ENCODE assay signal across 15 mouse cellular contexts in genomic region chr13:42759170-42759569, GRCm38 (mm10).
DNase-seq lines count a peak whose midpoint lies in the region; ATAC-seq lines count a peak whose summit lies in the region.
"Had no signal": no experiment of that assay in that cellular context is flagged by ENCODE, and none has a peak within 500 bp of the region (broad histone marks: within the 10 kb centered on the region; RNA-seq: fewer than 3 reads in every experiment).

No protein-coding gene starts in this region.

- H3K27ac ChIP-seq in forebrain, embryonic 13.5 days: no peak overlapping the region
- no peak overlapping the region for H3K27ac ChIP-seq in forebrain, embryonic 10.5 days
- H3K27ac ChIP-seq: heart, embryonic 10.5 days; limb, embryonic 12.5 days; macrophage had no signal

- no peaks in the 10 kb centered on the region for H3K27me3 ChIP-seq in forebrain, embryonic 13.5 days
- H3K27me3 ChIP-seq in forebrain, embryonic 10.5 days (ENCODE audit: poor library complexity, severe bottlenecking): no peaks in the 10 kb centered on the region

- DNase-seq in forebrain, embryonic 10.5 days (ENCODE audit: extremely low spot score, low spot score): no peak
- peak; percentile 30 to 41 for DNase-seq in layer of hippocampus, adult 8-10 months (ENCODE audit: low spot score in 2 of 2)
- no peak for DNase-seq in layer of hippocampus, postnatal 36 days
- peak; percentile 51 for DNase-seq in retina, postnatal 1 day
- DNase-seq in retina, embryonic 14.5 days (ENCODE audit: low spot score): no peak
- DNase-seq in right cerebral cortex, postnatal 14 days: peak; percentile 23
- DNase-seq in heart, postnatal 25 days (ENCODE audit: low spot score): no peak
- DNase-seq: cerebellum, adult 8-10 months; gastrocnemius, postnatal 25 days; heart, postnatal 36 days; kidney, adult 11 months had no signal

- intact Hi-C loops in heart, postnatal 25 days (cut with DNase I): no loop called here

- H3K36me3 ChIP-seq in forebrain, embryonic 13.5 days (ENCODE audit: poor library complexity, severe bottlenecking): no peaks in the 10 kb centered on the region
- H3K36me3 ChIP-seq in forebrain, embryonic 10.5 days (replicated peaks): no peaks in the 10 kb centered on the region
- H3K36me3 ChIP-seq: heart, embryonic 10.5 days; limb, embryonic 12.5 days had no signal

- H3K4me1 ChIP-seq in forebrain, embryonic 13.5 days: peaks cover 21% of the 10 kb centered on the region
- peaks cover 15% of the 10 kb centered on the region for H3K4me1 ChIP-seq in forebrain, embryonic 10.5 days
- H3K4me1 ChIP-seq: heart, embryonic 10.5 days had no signal

- 61% methylated on average over 5 of the region's 5 CpGs for WGBS in forebrain, embryonic 13.5 days
- WGBS in forebrain, embryonic 10.5 days: 92% methylated on average over 5 of the region's 5 CpGs

- no peak overlapping the region for H3K9ac ChIP-seq in forebrain, embryonic 13.5 days
- H3K9ac ChIP-seq: limb, embryonic 12.5 days had no signal

- H3K4me3 ChIP-seq in forebrain, embryonic 13.5 days: no peak overlapping the region
- H3K4me3 ChIP-seq in forebrain, embryonic 10.5 days: no peak overlapping the region
- H3K4me3 ChIP-seq: heart, embryonic 10.5 days; limb, embryonic 12.5 days had no signal

- no peak overlapping the region for H3K4me2 ChIP-seq in forebrain, embryonic 13.5 days
- H3K4me2 ChIP-seq: limb, embryonic 12.5 days had no signal

- H3K9me3 ChIP-seq in forebrain, embryonic 13.5 days (replicated peaks): no peaks in the 10 kb centered on the region
- peaks cover 5% of the 10 kb centered on the region; the same call in 1 of the 2 replicates for H3K9me3 ChIP-seq in forebrain, embryonic 10.5 days
- H3K9me3 ChIP-seq: heart, embryonic 10.5 days had no signal

- peak; percentile 65; the same call in 1 of the 2 replicates for ATAC-seq in forebrain, embryonic 13.5 days

Comparison
In these comparisons a context has a peak if more than half of its experiments do, and no peak if none do; other contexts are left out.
1. DNase-seq: peak in layer of hippocampus, adult 8-10 months (2 of 2), retina, postnatal 1 day (single experiment) and right cerebral cortex, postnatal 14 days (single experiment); none in forebrain, embryonic 10.5 days (single experiment), layer of hippocampus, postnatal 36 days (0 of 2), retina, embryonic 14.5 days (single experiment) and heart, postnatal 25 days (single experiment).